Mouse (Mus musculus): Measurements from ENCODE around the gene Myzap. TPM values are rescaled to one million over a fixed set of nuclear protein-coding genes. Genes with fewer than 3 reads are reported as not detected.
"Not testable (repeated sequence)": the region's sequence is repeated elsewhere in the genome, so short reads cannot be mapped to it uniquely, and the experiment has no call there.

Gene Myzap
- polyA plus RNA-seq, 1 experiment from 2014 or later: 23.4 TPM

- H3K4me1 ChIP-seq: peaks cover 23% of the 10 kb centered on the region
- no peak for DNase-seq (ENCODE audit: low spot score)
- 0 out of 2 replicates have a peak overlapping the region, but pooled peaks have one; percentile 79 for H3K27ac ChIP-seq
- H3K9me3 ChIP-seq: no peaks in the 10 kb centered on the region
- no peak overlapping the region for H3K4me3 ChIP-seq
- 50% methylated on average over 4 of the region's 4 CpGs for WGBS
- H3K27me3 ChIP-seq (ENCODE audit: insufficient read depth, poor library complexity, severe bottlenecking): no peaks in the 10 kb centered on the region
- H3K36me3 ChIP-seq: peaks cover 13% of the 10 kb centered on the region
Observed at GRCm38 (mm10) chr9:71621968-71622367, 29.8 kb upstream of the Myzap start.

GRCm38 (mm10) chr9:71620116-71620515 lies 28.0 kb upstream of the Myzap start:
- H3K9me3 ChIP-seq; H3K27me3 ChIP-seq (ENCODE audit: insufficient read depth, poor library complexity, severe bottlenecking); H3K36me3 ChIP-seq; H3K4me3 ChIP-seq; H3K27ac ChIP-seq; DNase-seq (ENCODE audit: low spot score): not testable (repeated sequence)
- H3K4me1 ChIP-seq: peaks cover 27% of the 10 kb centered on the region
- 84% methylated on average over 5 of the region's 5 CpGs for WGBS

GRCm38 (mm10) chr9:71617363-71617762 lies 25.2 kb upstream of the Myzap start:
- Histone ChIP-seq H3K4me3 (no peak overlapping the region), H3K36me3 (no peaks in the 10 kb centered on the region), H3K27me3 (ENCODE audit: insufficient read depth, poor library complexity, severe bottlenecking) (no peaks in the 10 kb centered on the region), H3K9me3 (no peaks in the 10 kb centered on the region), H3K27ac (no peak overlapping the region), H3K4me1 (peaks cover 18% of the 10 kb centered on the region)
- WGBS: 41% methylated on average over 8 of the region's 8 CpGs
- DNase-seq (ENCODE audit: low spot score): no peak

GRCm38 (mm10) chr9:71616185-71616584 lies 24.0 kb upstream of the Myzap start:
- Histone ChIP-seq H3K27me3 (ENCODE audit: insufficient read depth, poor library complexity, severe bottlenecking) (no peaks in the 10 kb centered on the region), H3K4me1 (peaks cover 23% of the 10 kb centered on the region), H3K27ac (no peak overlapping the region; the same call in 1 of the 2 replicates), H3K36me3 (no peaks in the 10 kb centered on the region), H3K9me3 (no peaks in the 10 kb centered on the region), H3K4me3 (no peak overlapping the region)
- 16% methylated on average over 3 of the region's 3 CpGs for WGBS
- peak; percentile 90 for DNase-seq (ENCODE audit: low spot score)

- no peaks in the 10 kb centered on the region for H3K9me3 ChIP-seq
- 22% methylated on average over 2 of the region's 2 CpGs for WGBS
- H3K4me1 ChIP-seq: peaks cover 29% of the 10 kb centered on the region
- no peaks in the 10 kb centered on the region for H3K27me3 ChIP-seq (ENCODE audit: insufficient read depth, poor library complexity, severe bottlenecking)
- H3K27ac ChIP-seq: no peak overlapping the region
- no peaks in the 10 kb centered on the region for H3K36me3 ChIP-seq
- no peak for DNase-seq (ENCODE audit: low spot score)
- H3K4me3 ChIP-seq: no peak overlapping the region
Observed at GRCm38 (mm10) chr9:71614643-71615042, 22.5 kb upstream of the Myzap start.

- Histone ChIP-seq H3K4me1 (peaks cover 46% of the 10 kb centered on the region), H3K27ac (0 out of 2 replicates have a peak overlapping the region, but pooled peaks have one; percentile 52), H3K4me3 (no peak overlapping the region), H3K36me3 (no peaks in the 10 kb centered on the region), H3K9me3 (no peaks in the 10 kb centered on the region), H3K27me3 (ENCODE audit: insufficient read depth, poor library complexity, severe bottlenecking) (no peaks in the 10 kb centered on the region)
- WGBS: 66% methylated on average over 6 of the region's 6 CpGs
- no peak for DNase-seq (ENCODE audit: low spot score)
Observed at GRCm38 (mm10) chr9:71612981-71613380, 20.8 kb upstream of the Myzap start.

GRCm38 (mm10) chr9:71611876-71612275 lies 19.7 kb upstream of the Myzap start:
- Histone ChIP-seq H3K27me3 (ENCODE audit: insufficient read depth, poor library complexity, severe bottlenecking) (no peaks in the 10 kb centered on the region), H3K27ac (no peak overlapping the region; the same call in 1 of the 2 replicates), H3K9me3 (no peaks in the 10 kb centered on the region), H3K36me3 (no peaks in the 10 kb centered on the region), H3K4me3 (no peak overlapping the region), H3K4me1 (peaks cover 51% of the 10 kb centered on the region)
- WGBS: 59% methylated on average over 4 of the region's 4 CpGs
- DNase-seq (ENCODE audit: low spot score): no peak

- Histone ChIP-seq H3K4me1 (peaks cover 71% of the 10 kb centered on the region), H3K4me3 (no peak overlapping the region), H3K9me3 (no peaks in the 10 kb centered on the region), H3K27me3 (ENCODE audit: insufficient read depth, poor library complexity, severe bottlenecking) (no peaks in the 10 kb centered on the region), H3K27ac (peak overlapping the region; percentile 42; the same call in 1 of the 2 replicates), H3K36me3 (no peaks in the 10 kb centered on the region)
- 15% methylated on average over 6 of the region's 6 CpGs for WGBS
- peak; percentile 85 for DNase-seq (ENCODE audit: low spot score)
Observed at GRCm38 (mm10) chr9:71609010-71609409, 16.9 kb upstream of the Myzap start.

- Histone ChIP-seq H3K4me1 (peaks cover 60% of the 10 kb centered on the region), H3K27me3 (ENCODE audit: insufficient read depth, poor library complexity, severe bottlenecking) (no peaks in the 10 kb centered on the region), H3K4me3 (no peak overlapping the region), H3K9me3 (no peaks in the 10 kb centered on the region), H3K27ac (peak overlapping the region; percentile 74), H3K36me3 (no peaks in the 10 kb centered on the region)
- DNase-seq (ENCODE audit: low spot score): no peak
- WGBS: 31% methylated on average over 13 of the region's 13 CpGs
Observed at GRCm38 (mm10) chr9:71606296-71607057, 14.3 kb upstream of the Myzap start.

GRCm38 (mm10) chr9:71604914-71605635 lies 12.9 kb upstream of the Myzap start:
- H3K36me3 ChIP-seq: no peaks in the 10 kb centered on the region
- WGBS: 27% methylated on average over 6 of the region's 6 CpGs
- no peak overlapping the region for H3K4me3 ChIP-seq
- peak overlapping the region; percentile 70 for H3K27ac ChIP-seq
- no peaks in the 10 kb centered on the region for H3K9me3 ChIP-seq
- H3K4me1 ChIP-seq: peaks cover 61% of the 10 kb centered on the region
- no peaks in the 10 kb centered on the region for H3K27me3 ChIP-seq (ENCODE audit: insufficient read depth, poor library complexity, severe bottlenecking)
- DNase-seq (ENCODE audit: low spot score): no peak

GRCm38 (mm10) chr9:71599861-71600260 lies 7.7 kb upstream of the Myzap start:
- no peak for DNase-seq (ENCODE audit: low spot score)
- Histone ChIP-seq H3K9me3 (no peaks in the 10 kb centered on the region), H3K27me3 (ENCODE audit: insufficient read depth, poor library complexity, severe bottlenecking) (0 out of 2 replicates have a peak, but pooled peaks cover 10% of the 10 kb centered on the region), H3K4me3 (no peak overlapping the region), H3K27ac (no peak overlapping the region; the same call in 1 of the 2 replicates), H3K4me1 (peaks cover 42% of the 10 kb centered on the region), H3K36me3 (no peaks in the 10 kb centered on the region)
- WGBS: 79% methylated on average over 7 of the region's 7 CpGs

GRCm38 (mm10) chr9:71596888-71597287 lies 4.7 kb upstream of the Myzap start:
- Histone ChIP-seq H3K4me3 (no peak overlapping the region), H3K27me3 (ENCODE audit: insufficient read depth, poor library complexity, severe bottlenecking) (0 out of 2 replicates have a peak, but pooled peaks cover 10% of the 10 kb centered on the region), H3K36me3 (no peaks in the 10 kb centered on the region), H3K9me3 (no peaks in the 10 kb centered on the region), H3K4me1 (peaks cover 45% of the 10 kb centered on the region), H3K27ac (peak overlapping the region; percentile 1; the same call in 1 of the 2 replicates)
- 69% methylated on average over 6 of the region's 6 CpGs for WGBS
- no peak for DNase-seq (ENCODE audit: low spot score)
